Mouse (Mus musculus): ENCODE results near the gene Tmem53. TPM values are rescaled to one million over a fixed set of nuclear protein-coding genes. Genes with fewer than 3 reads are reported as not detected.
A peak's percentile ranks its signal among the peaks of the same experiment; 100 is the strongest.
"Not testable (repeated sequence)": the region's sequence is repeated elsewhere in the genome, so short reads cannot be mapped to it uniquely, and the experiment has no call there.

Gene Tmem53
- total RNA-seq, 2 experiments from 2014 or later, result 2.4 to 5.2 TPM

DNA sequence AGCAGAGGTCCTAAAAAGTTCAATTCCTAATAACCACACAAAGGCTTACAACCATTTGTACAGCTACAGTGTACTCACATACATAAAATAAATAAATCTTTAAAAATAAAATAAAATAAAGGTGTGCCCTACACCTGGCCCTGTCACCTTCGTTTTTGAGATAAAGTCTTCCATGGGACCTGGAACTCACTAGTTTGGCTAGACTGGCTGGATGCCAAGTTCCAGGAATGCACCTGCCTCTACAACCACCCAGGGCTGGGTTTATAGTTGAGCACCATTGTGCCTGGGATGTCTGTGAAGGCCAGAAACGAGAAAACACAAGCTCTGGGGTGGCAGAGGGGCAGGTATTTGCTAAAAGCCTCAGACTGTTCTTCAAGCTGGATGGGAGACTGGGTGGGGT is 12.6 kb upstream of the Tmem53 start:
- no peak for DNase-seq (ENCODE audit: low spot score in 2 of 2)
- intact Hi-C loops (cut with DNase I), result no loop called here

DNA sequence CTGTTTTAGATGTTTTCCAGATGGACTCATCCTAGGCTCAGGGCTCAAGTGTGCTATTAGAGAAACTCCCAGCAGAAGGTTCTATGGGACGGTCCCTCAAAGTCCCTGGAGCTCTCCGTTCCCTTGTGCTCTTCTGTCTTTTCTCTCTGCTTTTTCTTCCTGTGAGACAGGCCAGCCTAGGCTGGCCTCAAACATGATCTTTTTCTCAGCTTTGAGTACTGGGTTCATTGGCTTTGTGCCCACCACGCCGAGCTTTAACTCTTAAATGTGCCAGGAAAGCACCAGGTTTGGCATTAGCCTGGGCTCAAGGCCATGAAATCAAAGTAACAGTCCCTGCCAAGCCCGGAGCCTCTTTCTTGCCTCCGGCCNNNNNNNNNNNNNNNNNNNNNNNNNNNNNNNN is 10.9 kb upstream of the Tmem53 start:
- intact Hi-C loops (cut with DNase I), result no loop called here
- no peak for DNase-seq (ENCODE audit: low spot score in 2 of 2)

DNA sequence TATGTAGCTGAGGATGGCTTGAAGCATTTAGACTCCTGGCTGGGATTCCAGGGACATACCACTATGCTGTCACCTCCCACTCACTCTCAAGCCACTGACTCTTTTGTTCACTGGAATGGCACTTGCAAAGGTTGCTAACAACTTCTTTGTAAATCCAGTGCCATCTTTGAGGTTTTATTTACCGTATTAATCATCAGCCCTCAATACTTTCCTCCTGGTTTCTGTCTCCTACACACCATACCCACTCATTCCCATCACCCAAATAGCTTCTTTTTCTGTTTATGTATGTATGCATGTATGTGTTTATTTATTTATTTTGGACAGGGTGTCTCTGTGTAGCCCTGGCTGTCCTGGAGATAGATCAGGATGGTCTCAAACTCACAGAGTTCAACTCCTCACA is 769 bp upstream of the Tmem53 start:
- DNase-seq (ENCODE audit: low spot score in 2 of 2), result no peak
- intact Hi-C loops (cut with DNase I), result no loop called here

DNA sequence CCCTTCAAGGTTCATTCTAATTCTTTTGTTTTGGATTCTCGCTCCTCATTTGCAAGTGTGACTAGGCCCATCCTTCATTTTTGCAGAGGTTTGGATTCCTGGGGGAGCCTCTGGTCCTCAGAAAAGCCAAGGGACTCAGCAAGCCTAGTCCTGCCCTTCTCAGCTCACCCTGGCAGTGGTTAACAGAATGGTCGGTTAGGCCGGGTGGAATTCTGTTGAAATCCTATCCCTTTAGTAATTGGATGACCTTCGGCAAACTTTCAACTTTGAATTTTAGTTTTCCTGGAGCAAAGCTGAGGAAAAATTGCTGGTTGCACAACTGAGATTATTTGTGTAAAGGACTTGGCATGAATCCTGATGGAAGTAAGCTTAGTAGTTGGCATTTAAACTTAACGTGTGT is 600 bp downstream of the Tmem53 start:
- DNase-seq (ENCODE audit: low spot score in 2 of 2), result no peak
- intact Hi-C loops (cut with DNase I), result no loop called here

DNA sequence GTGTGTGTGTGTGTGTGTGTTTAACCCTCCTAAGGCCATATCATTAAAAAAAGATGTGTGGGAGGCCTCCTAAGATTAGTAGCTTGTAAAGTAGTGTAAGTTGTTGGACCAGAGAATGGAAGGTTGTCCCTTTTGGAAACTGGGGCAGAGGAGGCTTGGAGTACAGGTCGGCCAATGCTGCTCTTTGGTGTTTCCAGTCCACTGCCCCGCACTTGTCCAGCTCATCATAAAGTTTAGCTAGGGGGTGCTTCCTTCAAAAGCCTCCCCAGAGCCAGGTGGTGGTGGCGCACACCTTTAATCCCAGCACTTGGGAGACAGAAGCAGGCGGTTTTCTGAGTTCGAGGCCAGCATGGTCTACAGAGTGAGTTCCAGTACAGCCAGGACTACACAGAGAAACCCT is 1.0 kb downstream of the Tmem53 start:
- no peak for DNase-seq (ENCODE audit: low spot score in 2 of 2)
- intact Hi-C loops (cut with DNase I), result no loop called here

DNA sequence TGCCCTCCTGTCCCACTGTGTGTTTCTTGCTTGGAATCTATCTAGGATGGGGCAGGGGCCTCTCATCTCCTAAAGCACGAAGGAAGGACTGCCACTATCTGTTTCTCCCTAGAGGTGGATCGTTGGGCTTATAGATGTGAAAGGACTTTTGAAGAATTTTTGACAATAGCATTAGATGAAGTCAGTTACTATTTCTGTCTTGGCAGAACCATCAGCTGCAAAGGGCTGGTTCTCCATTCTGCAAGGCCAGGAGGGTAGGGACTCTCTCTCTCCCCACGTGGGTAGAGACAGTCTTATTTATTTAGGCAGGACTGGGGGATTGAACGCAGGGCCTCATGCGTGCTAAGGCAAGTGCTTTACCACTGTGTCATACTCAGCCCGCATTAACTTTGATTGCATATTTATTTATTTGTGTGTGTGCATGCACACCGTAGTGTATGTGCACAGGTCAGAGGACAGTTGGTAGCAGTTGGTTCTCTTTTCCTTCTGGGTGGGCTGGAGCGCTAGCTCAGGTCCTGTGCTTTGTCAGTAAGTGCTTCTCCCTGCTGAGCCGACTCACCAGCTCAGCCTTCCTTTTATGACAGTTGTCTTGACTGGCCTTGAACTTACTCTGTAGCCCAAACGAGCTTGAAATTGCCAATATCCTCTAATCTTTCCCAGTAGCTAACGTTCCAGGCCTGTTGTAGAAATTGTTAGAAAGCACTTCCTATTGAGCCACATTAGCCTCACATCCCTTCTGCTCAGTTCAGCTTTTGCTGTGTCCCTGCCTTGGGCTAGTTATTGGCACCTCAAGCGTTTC is 1.7 kb downstream of the Tmem53 start:
- no peak for DNase-seq (ENCODE audit: low spot score in 2 of 2)
- intact Hi-C loops (cut with DNase I), result no loop called here

DNA sequence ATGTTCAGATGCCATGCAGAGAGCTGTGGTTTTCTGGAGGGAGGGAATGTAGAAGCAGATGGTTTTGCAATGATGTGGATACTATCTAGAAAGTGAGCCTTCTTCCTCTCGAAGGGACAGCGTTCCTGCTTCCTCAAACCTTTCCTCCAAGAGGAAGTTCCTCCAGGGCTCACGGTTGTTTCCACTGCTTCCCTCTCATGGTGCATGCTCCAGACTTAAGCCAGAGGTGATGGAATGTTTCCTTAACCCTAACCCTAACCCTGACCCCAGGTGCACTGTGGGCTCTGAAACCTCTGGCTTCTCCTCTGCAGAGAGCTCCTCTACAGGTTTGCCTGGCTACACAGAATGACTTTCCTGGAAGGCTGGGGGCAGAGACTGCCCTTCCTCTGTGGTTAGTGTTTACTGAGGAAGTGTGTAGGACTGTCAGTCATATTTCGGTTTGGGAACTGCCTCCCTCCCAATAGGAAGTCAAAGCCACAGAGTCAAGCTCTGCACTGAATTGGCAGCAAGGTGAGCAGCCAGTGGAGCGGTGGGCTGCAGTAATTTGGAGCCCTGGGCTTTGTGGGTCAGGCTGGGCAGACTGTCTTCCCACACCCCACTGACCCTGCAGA is 2.4 kb downstream of the Tmem53 start:
- intact Hi-C loops (cut with DNase I), result no loop called here
- DNase-seq (ENCODE audit: low spot score in 2 of 2), result no peak

DNA sequence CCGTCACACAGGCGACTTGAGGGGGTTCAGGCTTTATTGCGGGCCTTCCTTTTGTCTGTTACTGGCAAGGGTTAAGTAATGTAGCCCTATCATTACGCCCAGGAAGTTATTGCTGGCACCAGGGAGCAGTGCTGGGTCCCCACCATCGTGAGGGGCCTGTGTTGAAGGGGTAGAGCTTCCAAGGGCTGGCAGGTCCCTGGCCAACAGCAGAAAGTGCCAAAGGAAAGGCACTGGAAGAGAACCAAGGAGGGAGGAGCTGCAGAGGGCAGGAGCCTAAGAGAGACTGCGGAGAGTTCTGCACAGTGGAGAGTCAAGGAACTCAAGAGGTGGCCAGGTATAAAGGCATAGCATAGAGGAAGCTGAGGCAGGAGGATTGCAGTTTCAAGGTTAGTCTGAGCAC is 2.9 kb downstream of the Tmem53 start:
- intact Hi-C loops (cut with DNase I), result no loop called here
- no peak for DNase-seq (ENCODE audit: low spot score in 2 of 2)

DNA sequence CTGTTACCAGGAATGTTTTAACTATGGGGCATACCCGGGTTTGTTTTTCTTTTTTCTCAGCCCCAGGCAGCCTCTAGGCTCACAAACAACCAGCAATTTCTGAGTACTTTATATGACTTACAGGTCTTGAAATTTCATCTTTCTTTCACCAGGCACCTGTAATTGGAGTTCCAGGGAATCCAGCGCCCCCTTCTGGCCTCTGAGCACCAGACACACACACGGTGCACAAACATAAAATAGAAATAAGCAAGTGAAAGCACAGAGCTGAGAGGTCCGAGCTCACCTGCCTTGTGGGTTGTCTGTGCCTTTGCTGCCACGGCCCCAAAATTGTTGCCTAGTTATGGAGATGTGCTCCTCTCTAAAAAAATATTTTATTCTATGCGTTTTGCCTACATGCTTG is 8.2 kb downstream of the Tmem53 start:
- intact Hi-C loops (cut with DNase I); DNase-seq (ENCODE audit: low spot score in 2 of 2): not testable (repeated sequence)

DNA sequence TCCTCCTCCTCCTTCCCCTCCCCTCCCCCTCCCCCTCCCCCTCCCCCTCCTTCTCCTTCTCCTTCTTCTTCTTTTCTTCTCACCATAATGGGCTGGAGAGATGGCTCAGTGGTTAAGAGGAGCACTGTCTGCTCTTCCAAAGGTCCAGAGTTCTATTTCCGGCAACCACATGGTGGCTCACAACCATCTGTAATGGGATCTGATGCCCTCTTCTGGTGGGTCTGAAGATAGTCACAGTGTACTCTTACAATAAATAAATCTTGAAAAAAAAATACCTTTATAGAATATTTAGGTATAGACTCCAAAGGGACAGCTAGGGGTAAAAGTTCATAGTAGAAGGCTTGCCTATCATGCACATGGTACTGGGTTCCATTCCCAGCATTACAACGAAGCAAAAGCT is 9.5 kb downstream of the Tmem53 start:
- intact Hi-C loops (cut with DNase I), result no loop called here
- DNase-seq (ENCODE audit: low spot score in 2 of 2), result no peak

DNA sequence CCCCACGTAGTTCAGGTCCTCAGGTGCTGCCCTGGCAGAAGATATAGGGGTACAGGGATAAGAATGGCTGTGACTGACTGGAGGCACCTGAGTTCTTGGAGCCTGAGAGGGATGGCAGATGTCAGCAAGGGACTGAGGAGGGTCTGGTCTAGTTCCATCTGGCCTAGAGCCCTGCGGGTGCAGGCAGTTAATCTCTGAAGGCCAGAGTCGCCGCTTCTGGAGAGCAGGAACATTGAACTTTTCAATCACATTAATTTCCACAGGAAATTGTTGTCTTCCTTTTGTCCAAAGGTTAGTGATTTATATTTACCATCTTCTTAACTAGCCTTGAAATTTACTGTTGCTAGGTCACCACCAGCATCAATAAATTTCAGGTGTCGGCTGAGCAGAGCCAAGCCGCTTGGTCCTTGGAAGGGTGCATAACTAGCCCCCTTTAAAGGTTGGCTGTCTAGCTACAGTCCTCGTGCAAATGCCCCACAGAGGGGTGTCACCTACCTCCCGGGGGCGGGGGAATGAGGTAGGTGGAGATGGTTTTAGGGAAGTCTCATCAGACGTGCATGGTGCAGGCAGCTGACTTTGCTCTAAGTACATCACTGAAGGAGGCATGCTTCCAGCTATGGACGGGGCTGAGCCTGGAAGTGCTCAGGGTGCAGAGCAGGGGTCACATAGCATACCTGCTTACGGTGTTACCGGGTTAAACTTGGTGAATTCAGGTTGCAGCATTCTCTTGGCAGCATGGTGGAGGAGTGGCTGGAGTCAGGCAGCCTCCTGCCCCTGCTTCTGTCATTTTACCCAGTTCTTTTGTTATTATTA is 10.6 kb downstream of the Tmem53 start:
- DNase-seq (ENCODE audit: low spot score in 2 of 2), result no peak
- intact Hi-C loops (cut with DNase I), result no loop called here

DNA sequence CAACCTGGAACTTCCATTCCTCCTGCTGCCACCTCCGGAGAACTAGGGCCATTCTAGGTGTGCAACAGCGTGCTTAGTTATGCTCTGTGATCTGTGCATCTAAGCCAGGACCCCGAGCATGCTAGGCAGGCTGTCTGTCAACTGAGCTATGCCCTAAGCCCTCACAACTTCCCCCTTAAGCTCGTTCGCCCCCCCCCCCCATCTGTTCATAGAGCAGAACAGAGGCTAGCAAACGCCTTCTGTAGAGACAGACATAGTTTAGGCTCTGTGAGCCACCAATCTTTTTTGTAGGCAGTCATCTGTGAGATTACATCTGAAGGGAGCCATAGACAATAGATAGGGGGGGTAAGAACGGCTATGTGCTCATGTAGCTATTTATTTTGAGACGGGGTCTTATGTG is 11.2 kb downstream of the Tmem53 start:
- DNase-seq (ENCODE audit: low spot score in 2 of 2), result no peak
- intact Hi-C loops (cut with DNase I), result no loop called here

DNA sequence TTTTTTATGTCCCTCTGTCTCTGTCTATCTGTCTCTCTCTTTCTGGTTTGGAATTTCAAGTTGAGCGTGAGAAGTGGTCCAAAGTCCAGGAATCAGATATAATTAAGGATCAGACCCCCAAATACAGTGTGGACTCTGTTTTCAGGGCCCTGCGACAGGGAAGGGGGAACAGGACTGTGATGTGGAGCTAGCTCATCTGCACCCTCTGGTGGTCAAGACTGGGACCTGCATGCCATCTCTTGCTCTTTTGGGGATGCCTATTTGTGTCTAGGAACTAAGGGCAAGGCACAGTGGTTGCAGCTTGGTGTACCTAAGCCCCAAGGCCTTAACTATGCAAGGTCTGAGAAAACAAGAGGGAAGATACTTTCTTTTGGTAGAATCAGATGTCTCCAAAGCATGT is 15.5 kb downstream of the Tmem53 start:
- DNase-seq (ENCODE audit: low spot score in 2 of 2), result peak; percentile 79 to 86
- intact Hi-C loops (cut with DNase I), result no loop called here

DNA sequence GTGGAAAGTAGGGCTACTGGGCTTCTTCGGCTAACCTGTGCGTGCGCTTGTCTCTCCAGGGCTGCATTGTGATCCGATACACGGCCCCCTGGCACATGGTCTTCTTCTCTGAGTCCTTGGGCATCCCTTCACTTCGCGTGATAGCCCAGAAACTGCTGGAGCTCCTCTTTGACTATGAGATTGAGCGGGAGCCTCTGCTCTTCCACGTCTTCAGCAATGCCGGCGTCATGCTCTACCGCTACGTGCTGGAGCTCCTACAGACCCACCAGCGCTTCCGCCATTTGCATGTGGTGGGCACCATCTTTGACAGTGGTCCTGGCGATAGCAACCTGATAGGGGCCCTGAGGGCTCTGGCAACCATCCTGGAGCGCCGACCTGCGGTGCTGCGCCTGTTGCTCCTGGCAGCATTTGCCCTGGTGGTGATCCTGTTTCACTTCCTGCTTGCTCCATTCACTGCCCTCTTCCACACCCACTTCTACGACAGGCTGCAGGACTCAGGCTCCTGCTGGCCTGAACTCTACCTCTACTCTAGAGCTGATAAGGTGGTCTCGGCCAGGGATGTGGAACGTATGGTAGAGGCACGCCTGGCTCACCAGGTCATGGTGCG is 16.2 kb downstream of the Tmem53 start:
- no peak for DNase-seq (ENCODE audit: low spot score in 2 of 2)
- intact Hi-C loops (cut with DNase I), result no loop called here

DNA sequence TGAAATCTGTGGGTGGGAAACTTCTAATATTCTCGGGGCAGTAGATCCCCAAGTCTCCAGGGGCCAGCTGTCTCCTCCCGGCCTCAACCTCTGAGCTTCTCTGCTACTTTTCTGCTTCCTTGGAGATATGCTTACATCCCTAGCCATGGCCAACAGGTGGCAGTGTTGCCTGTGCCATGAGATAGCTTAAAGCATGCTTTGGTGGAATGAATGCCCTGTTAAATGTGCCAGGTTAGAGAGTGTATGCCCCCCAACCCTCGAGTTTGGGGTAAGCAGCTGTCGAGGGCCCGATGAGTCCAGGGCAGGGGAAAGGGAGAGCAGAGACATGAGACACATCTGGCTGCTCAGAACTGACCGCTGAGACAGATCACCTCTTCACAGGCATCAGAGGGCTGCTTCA is 18.5 kb downstream of the Tmem53 start:
- DNase-seq (ENCODE audit: low spot score in 2 of 2), result peak; percentile 76 to 78
- intact Hi-C loops (cut with DNase I), result loop anchor here (5.0 to 10.0 kb wide), 3 partner anchors 77 to 405 kb away; no protein-coding TSS in a partner anchor

DNA sequence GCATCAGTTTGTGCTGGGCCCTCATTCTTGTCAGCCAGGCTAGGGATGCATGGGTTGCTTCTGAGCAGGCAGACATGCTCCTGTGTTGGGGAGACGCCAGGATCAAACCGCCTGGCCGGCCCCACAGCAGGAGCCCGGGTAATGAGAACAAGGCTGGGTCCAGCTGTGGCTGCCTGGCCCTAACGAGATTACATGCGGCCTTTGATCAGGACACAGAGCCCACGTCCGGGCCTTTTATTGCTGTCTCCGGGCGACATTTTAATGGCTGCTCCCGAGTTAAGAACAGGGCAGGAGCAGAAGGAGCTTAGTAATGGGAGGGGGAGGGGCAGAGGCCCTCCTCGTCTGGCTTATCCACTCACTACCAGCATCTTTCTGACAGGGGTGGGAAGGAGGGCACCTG is 20.7 kb downstream of the Tmem53 start:
- intact Hi-C loops (cut with DNase I), result loop anchor here (5.0 to 10.0 kb wide), 3 partner anchors 75 to 402 kb away; no protein-coding TSS in a partner anchor
- no peak for DNase-seq (ENCODE audit: low spot score in 2 of 2)

DNA sequence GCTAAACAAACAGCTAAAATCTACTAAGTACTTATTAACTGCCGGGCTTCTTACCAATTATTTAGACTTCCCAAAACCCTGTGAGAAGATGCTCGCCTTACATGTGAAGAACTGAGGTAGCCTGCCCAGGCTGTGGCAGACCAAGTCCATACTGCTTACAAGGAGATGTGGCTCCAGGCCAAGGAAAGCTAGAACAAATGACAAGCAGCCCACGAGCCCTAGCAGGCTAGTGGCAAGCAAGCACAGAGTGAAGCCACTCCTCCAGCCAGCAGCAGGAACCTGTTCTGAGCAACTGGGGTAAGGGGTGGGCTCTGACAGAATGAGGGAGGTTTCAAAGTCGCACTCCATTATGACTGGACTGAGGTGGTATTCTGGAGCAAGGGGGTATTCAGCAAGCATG is 23.0 kb downstream of the Tmem53 start:
- no peak for DNase-seq (ENCODE audit: low spot score in 2 of 2)
- intact Hi-C loops (cut with DNase I), result loop anchor here (5.0 to 10.0 kb wide), 3 partner anchors 73 to 400 kb away; no protein-coding TSS in a partner anchor

DNA sequence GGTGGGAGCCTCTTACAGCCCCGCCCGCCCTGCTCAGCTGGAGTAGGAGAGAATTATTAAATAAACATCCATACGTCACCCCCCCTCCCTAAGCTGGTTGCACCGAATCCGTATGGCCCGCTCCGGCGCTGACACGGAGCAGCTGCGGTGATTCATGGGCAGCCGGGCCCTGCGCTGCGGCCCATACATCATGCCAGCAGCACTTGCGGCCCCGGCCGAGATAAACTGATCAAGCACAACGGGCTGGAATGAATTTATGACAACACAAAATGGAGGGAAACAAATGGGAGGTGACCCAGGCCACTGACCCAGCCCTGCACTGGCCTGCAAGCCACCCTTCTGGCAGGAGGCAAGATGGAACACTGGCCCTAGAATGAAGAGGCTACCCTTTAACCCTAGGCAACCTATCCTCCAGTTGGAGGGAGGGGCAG is 24.5 kb downstream of the Tmem53 start:
- intact Hi-C loops (cut with DNase I), result loop anchor here (10.0 kb wide), 1 partner anchor 399 kb away; no protein-coding TSS in a partner anchor
- DNase-seq (ENCODE audit: low spot score in 2 of 2), result no peak

DNA sequence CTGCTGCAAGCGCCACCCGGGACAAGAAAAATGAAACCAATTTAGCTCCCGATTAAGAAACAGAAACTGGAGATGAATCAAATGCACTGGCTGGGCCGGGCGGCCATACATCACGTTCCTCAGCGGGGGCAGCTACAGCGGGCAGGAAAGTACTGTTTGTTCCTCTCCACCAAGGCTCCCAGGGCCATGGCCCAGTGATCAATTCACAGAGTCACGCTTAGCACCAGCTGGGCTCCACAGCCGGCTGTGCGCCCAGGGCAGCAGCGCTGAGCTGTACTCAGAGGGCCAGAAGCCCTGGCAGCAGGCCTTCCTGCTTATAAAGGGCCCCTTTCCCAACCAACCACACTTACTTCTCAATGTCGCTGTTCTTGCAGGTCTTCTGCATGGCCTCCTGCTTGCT is 25.3 kb downstream of the Tmem53 start:
- peak in 1 of 2 experiments; percentile 18 for DNase-seq (ENCODE audit: low spot score in 2 of 2)
- intact Hi-C loops (cut with DNase I), result loop anchor here (10.0 kb wide), 1 partner anchor 398 kb away; no protein-coding TSS in a partner anchor

DNA sequence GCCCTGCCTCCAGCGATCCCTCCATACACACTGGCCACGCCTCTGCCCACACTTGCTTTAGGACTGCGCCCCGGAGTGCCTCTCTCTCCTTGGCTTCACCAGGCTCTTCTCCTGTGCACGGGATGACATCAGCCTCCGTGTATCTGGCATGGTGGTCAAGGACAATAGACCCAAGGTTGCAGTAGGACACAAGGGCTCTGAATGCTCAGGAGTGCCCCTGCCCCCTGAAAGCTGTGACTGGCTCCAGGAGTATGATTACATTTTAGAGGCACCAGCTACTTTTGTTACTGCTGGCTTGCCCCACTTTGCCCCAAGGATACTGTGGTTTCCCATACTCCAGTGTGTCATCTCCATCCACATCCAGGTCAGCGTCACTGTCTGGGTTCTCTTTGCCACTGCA is 25.9 kb downstream of the Tmem53 start:
- intact Hi-C loops (cut with DNase I), result loop anchor here (10.0 kb wide), 1 partner anchor 397 kb away; no protein-coding TSS in a partner anchor
- no peak for DNase-seq (ENCODE audit: low spot score in 2 of 2)
